Mouse (Mus musculus) CH12.LX (cell line): ENCODE data around the gene Syn3. TPM values are rescaled to one million over a fixed set of nuclear protein-coding genes. Genes with fewer than 3 reads are reported as not detected.

Experiments
- DNase-seq: peaks from one replicate; pipeline ENCODE4 v3.0.0-alpha.2; 2013; ENCODE audit errors: extremely low read depth
- H3K27ac ChIP-seq: 2 replicates; pipeline ENCODE4 v1.5.1; 2012; ENCODE audit warnings: low read depth, mild to moderate bottlenecking, control low read depth, moderate library complexity; ENCODE audit not compliant: insufficient read depth
- H3K27me3 ChIP-seq: replicated peaks from 2 replicates; pipeline ENCODE3; 2012; ENCODE audit warnings: inconsistent platforms
- H3K36me3 ChIP-seq, 2 experiments: replicated peaks in 1 of 2; 2 replicates each; pipeline versions ENCODE3 to v1.6.1; 2012; ENCODE audit warnings: inconsistent platforms in 1 of 2, low read length in 1 of 2, mild to moderate bottlenecking in 1 of 2, mixed read lengths in 1 of 2, moderate library complexity in 1 of 2; ENCODE audit not compliant: control insufficient read depth in 1 of 2, insufficient read depth in 1 of 2
- H3K4me1 ChIP-seq, 2 experiments: 2 replicates each; pipeline ENCODE4 v1.6.1; 2012; ENCODE audit warnings: inconsistent platforms in 1 of 2, moderate library complexity in 1 of 2; ENCODE audit not compliant: insufficient read depth in 2 of 2, control insufficient read depth in 1 of 2
- H3K4me2 ChIP-seq: 2 replicates; pipeline ENCODE4 v1.6.1; 2012; ENCODE audit warnings: low read depth, mild to moderate bottlenecking, control low read depth; ENCODE audit not compliant: poor library complexity, insufficient read depth, severe bottlenecking
- H3K4me3 ChIP-seq, 3 experiments: fragments of 150-350 bp in 1 of 3; sonication (generic) in 1 of 3; replicated peaks in 1 of 3; 2 replicates each; pipeline versions ENCODE3 to v1.5.1; 2011 to 2012; ENCODE audit warnings: low read depth in 2 of 3, low read length in 2 of 3, mild to moderate bottlenecking in 2 of 3, moderate library complexity in 2 of 3, control low read depth in 1 of 3, improper control_type of control experiment in 1 of 3, inconsistent platforms in 1 of 3, mixed read lengths in 1 of 3; ENCODE audit not compliant: poor library complexity in 1 of 3
- H3K79me2 ChIP-seq: replicated peaks from 2 replicates; pipeline ENCODE4 v1.6.1; 2012; ENCODE audit warnings: mild to moderate bottlenecking, moderate library complexity; ENCODE audit not compliant: control insufficient read depth, poor library complexity, insufficient read depth, severe bottlenecking; ENCODE audit errors: extremely low read depth
- H3K9ac ChIP-seq: 2 replicates; pipeline ENCODE4 v1.6.1; 2012; ENCODE audit warnings: low read depth, mild to moderate bottlenecking, control low read depth, moderate library complexity; ENCODE audit not compliant: insufficient read depth
- H3K9me3 ChIP-seq: replicated peaks from 2 replicates; pipeline ENCODE3; 2012; ENCODE audit warnings: low read length, inconsistent platforms, mixed read lengths
- BHLHE40 ChIP-seq: IDR thresholded peaks from 2 replicates; pipeline ENCODE4 v1.6.1; 2011; ENCODE audit warnings: mild to moderate bottlenecking, low read depth, low read length, improper control_type of control experiment
- CHD1 ChIP-seq: IDR thresholded peaks from 2 replicates; pipeline ENCODE4 v1.6.1; 2012; ENCODE audit warnings: low read depth, low read length, improper control_type of control experiment, inconsistent platforms
- CTCF ChIP-seq, 2 experiments: IDR thresholded peaks in 1 of 2; conservative IDR thresholded peaks in 1 of 2; 2 replicates each; pipeline ENCODE4 v1.5.1; 2011 to 2012; ENCODE audit warnings: low read depth in 2 of 2, low read length in 2 of 2, improper control_type of control experiment in 1 of 2, inconsistent platforms in 1 of 2, mild to moderate bottlenecking in 1 of 2, moderate library complexity in 1 of 2
- EP300 ChIP-seq: IDR thresholded peaks from 2 replicates; pipeline ENCODE4 v1.6.1; 2011; ENCODE audit warnings: low read length, improper control_type of control experiment
- GABPA ChIP-seq: IDR thresholded peaks from 2 replicates; pipeline ENCODE4 v1.6.1; 2012; ENCODE audit warnings: low read depth, low read length, improper control_type of control experiment, inconsistent platforms; ENCODE audit not compliant: insufficient replicate concordance
- HCFC1 ChIP-seq: IDR thresholded peaks from 2 replicates; pipeline ENCODE4 v1.6.1; 2012; ENCODE audit warnings: low read depth, mild to moderate bottlenecking, inconsistent platforms, low read length, improper control_type of control experiment
- IRF4 ChIP-seq: IDR thresholded peaks from 2 replicates; pipeline ENCODE4 v1.6.1; 2014; ENCODE audit warnings: low read depth, mild to moderate bottlenecking, inconsistent platforms, low read length, improper control_type of control experiment
- JUN ChIP-seq: IDR thresholded peaks from 2 replicates; pipeline ENCODE4 v1.6.1; 2011; ENCODE audit warnings: low read depth, mild to moderate bottlenecking, low read length, improper control_type of control experiment, moderate library complexity; ENCODE audit not compliant: insufficient read depth
- JUND ChIP-seq: conservative IDR thresholded peaks from 2 replicates; pipeline ENCODE4 v1.6.1; 2011; ENCODE audit warnings: low read depth, low read length, improper control_type of control experiment
- KAT2A ChIP-seq: IDR thresholded peaks from 2 replicates; pipeline ENCODE4 v1.6.1; 2012; ENCODE audit warnings: low read length, improper control_type of control experiment, inconsistent platforms; ENCODE audit not compliant: insufficient replicate concordance
- MAFK ChIP-seq: IDR thresholded peaks from 2 replicates; pipeline ENCODE4 v1.6.1; 2011; ENCODE audit warnings: low read length, improper control_type of control experiment; ENCODE audit not compliant: insufficient replicate concordance
- MAZ ChIP-seq: IDR thresholded peaks from 2 replicates; pipeline ENCODE4 v1.6.1; 2012; ENCODE audit warnings: low read depth, mild to moderate bottlenecking, inconsistent platforms, low read length, improper control_type of control experiment, moderate library complexity
- MXI1 ChIP-seq: IDR thresholded peaks from 2 replicates; pipeline ENCODE4 v1.6.1; 2011; ENCODE audit warnings: mild to moderate bottlenecking, low read depth, low read length, improper control_type of control experiment
- NELFE ChIP-seq: IDR thresholded peaks from 2 replicates; pipeline ENCODE4 v1.6.1; 2011; ENCODE audit warnings: low read depth, low read length, improper control_type of control experiment
- NRF1 ChIP-seq: IDR thresholded peaks from 2 replicates; pipeline ENCODE4 v1.6.1; 2014; ENCODE audit warnings: low read depth, mild to moderate bottlenecking, inconsistent platforms, low read length, improper control_type of control experiment, moderate library complexity
- PAX5 ChIP-seq: IDR thresholded peaks from 2 replicates; pipeline ENCODE4 v1.6.1; 2012; ENCODE audit warnings: low read length, inconsistent platforms, mixed read lengths
- POLR2A ChIP-seq: IDR thresholded peaks from 2 replicates; pipeline ENCODE4 v1.6.1; 2011; ENCODE audit warnings: low read depth, mild to moderate bottlenecking, improper control_type of control experiment, low read length
- RAD21 ChIP-seq: IDR thresholded peaks from 2 replicates; pipeline ENCODE4 v1.6.1; 2011; ENCODE audit warnings: low read depth, mild to moderate bottlenecking, low read length, improper control_type of control experiment, moderate library complexity
- SMC3 ChIP-seq: IDR thresholded peaks from 2 replicates; pipeline ENCODE4 v1.6.1; 2011; ENCODE audit warnings: low read depth, low read length, improper control_type of control experiment
- TBP ChIP-seq: conservative IDR thresholded peaks from 2 replicates; pipeline ENCODE4 v1.6.1; 2011; ENCODE audit warnings: low read depth, low read length, improper control_type of control experiment
- TCF12 ChIP-seq: IDR thresholded peaks from 2 replicates; pipeline ENCODE4 v1.6.1; 2014; ENCODE audit warnings: low read depth, mild to moderate bottlenecking, inconsistent platforms, low read length, improper control_type of control experiment
- UBTF ChIP-seq: IDR thresholded peaks from 2 replicates; pipeline ENCODE4 v1.6.1; 2012; ENCODE audit warnings: low read depth, mild to moderate bottlenecking, inconsistent platforms, low read length, improper control_type of control experiment, moderate library complexity
- USF2 ChIP-seq: conservative IDR thresholded peaks from 2 replicates; pipeline ENCODE4 v1.6.1; 2011; ENCODE audit warnings: low read depth, low read length, improper control_type of control experiment
- ZC3H11A ChIP-seq: IDR thresholded peaks from 2 replicates; pipeline ENCODE4 v1.6.1; 2012; ENCODE audit warnings: low read depth, mild to moderate bottlenecking, inconsistent platforms, low read length, improper control_type of control experiment
- ZMIZ1 ChIP-seq: IDR thresholded peaks from 2 replicates; pipeline ENCODE4 v1.6.1; 2012; ENCODE audit warnings: low read depth, mild to moderate bottlenecking, inconsistent platforms, low read length, improper control_type of control experiment
- ZNF384 ChIP-seq: IDR thresholded peaks from 2 replicates; pipeline ENCODE4 v1.6.1; 2012; ENCODE audit warnings: low read depth, low read length, improper control_type of control experiment, inconsistent platforms
- dilution Hi-C: fragments of 300-500 bp; cut with MboI; formaldehyde crosslinking; loops from 2 replicates; pipeline ENCODE4 v1.14.3; 2020; ENCODE audit warnings: low sequenced_read_pairs; ENCODE audit not compliant: extremely low pct_unique_long_range_greater_than_20kb, extremely low pct_ligation_motif_present
- in situ Hi-C: fragments of 300-500 bp; cut with MboI; formaldehyde crosslinking; loops from 3 replicates; pipeline ENCODE4 v1.14.3; 2019; ENCODE audit warnings: low sequenced_read_pairs, low pct_ligation_motif_present, low pct_unique_long_range_greater_than_20kb, mixed read lengths
- polyA plus RNA-seq: library from polyadenylated mRNA; unstranded; fragments of >175 nt; gene quantifications from 2 replicates; pipeline ENCODE4 v1.2.1, GENCODE M21; 2012; ENCODE audit warnings: low read depth; ENCODE audit not compliant: insufficient read length
- total RNA-seq, 2 experiments: library from RNA; depleted of rRNA; stranded (reverse); fragments of 300-350 nt in 1 of 2; fragments of >200 nt in 1 of 2; gene quantifications; 2 replicates each; pipeline ENCODE4 v1.2.3; 2012 to 2014

The Syn3 gene
- total and polyA plus RNA-seq, 3 experiments, result 2.8 to 8.9 (median 5.6) TPM

DNA sequence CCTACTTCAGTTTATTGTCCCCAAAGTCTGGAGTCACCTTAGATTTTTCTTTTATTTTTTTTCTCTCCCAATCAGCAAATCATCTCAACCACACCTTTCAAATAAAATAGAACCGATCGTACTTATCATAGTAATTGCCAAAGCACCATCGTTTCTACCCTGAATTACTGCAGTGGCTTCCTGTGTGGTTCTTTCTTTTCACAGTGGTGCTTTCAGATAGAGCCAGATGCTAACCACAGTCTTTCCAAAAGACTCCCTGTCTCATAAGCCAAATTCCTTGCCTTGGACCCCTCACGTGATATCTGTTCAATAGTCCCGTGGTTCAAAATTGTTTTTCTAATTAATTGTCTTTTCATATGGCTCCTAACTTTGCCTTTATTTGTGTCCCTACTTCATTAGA is 221.4 kb downstream of the Syn3 start:
- no peak overlapping the region for H3K27ac ChIP-seq
- no peaks in the 10 kb centered on the region for H3K9me3 ChIP-seq
- no peaks in the 10 kb centered on the region for H3K4me1 ChIP-seq
- no peak overlapping the region for H3K4me3 ChIP-seq
- in situ Hi-C loops (no loop called here), dilution Hi-C loops (no loop called here)
- H3K79me2 ChIP-seq, result no peaks in the 10 kb centered on the region
- no peaks in the 10 kb centered on the region for H3K27me3 ChIP-seq
- TF ChIP-seq MAFK, result no peak
- TF ChIP-seq BHLHE40, result no peak
- TF ChIP-seq MXI1, result no peak
- TF ChIP-seq UBTF, result no peak
- TF ChIP-seq HCFC1, result no peak
- TF ChIP-seq CTCF (conservative IDR thresholded peaks at IDR 0.05 in 1 of 2, IDR thresholded peaks at IDR 0.05 in 1 of 2; ENCODE audit: low read depth in 2 of 2, low read length in 2 of 2), result no peak
- no peak for TF ChIP-seq TCF12
- TF ChIP-seq ZC3H11A, result no peak
- TF ChIP-seq NELFE, result no peak
- no peak for TF ChIP-seq JUND
- no peak for TF ChIP-seq SMC3
- no peak for TF ChIP-seq EP300
- H3K36me3 ChIP-seq, result peaks cover 0 to 5% of the 10 kb centered on the region in 2 experiments
- no peak for DNase-seq
- H3K4me2 ChIP-seq, result no peak overlapping the region
- no peak overlapping the region for H3K9ac ChIP-seq

- H3K27me3 ChIP-seq, result no peaks in the 10 kb centered on the region
- H3K9me3 ChIP-seq, result no peaks in the 10 kb centered on the region
- in situ Hi-C loops, result no loop called here
- no peak overlapping the region for H3K9ac ChIP-seq
- TF ChIP-seq TCF12, result no peak
- no peak for TF ChIP-seq CHD1
- TF ChIP-seq NRF1, result no peak
- no peak overlapping the region for H3K4me2 ChIP-seq
- H3K36me3 ChIP-seq, result no peaks in the 10 kb centered on the region
- no peak overlapping the region for H3K27ac ChIP-seq
- no peaks in the 10 kb centered on the region for H3K4me1 ChIP-seq
- no peaks in the 10 kb centered on the region for H3K79me2 ChIP-seq
- no peak overlapping the region for H3K4me3 ChIP-seq
- no peak for DNase-seq
- dilution Hi-C loops, result no loop called here
Measured at GRCm38 (mm10) chr10:86275585-86275984, 223.1 kb downstream of the Syn3 start.

- Histone ChIP-seq H3K27ac (no peak overlapping the region), H3K27me3 (no peaks in the 10 kb centered on the region), H3K79me2 (no peaks in the 10 kb centered on the region), H3K36me3 (no peaks in the 10 kb centered on the region), H3K9ac (no peak overlapping the region), H3K4me2 (no peak overlapping the region), H3K4me1 (no peaks in the 10 kb centered on the region), H3K4me3 (no peak overlapping the region), H3K9me3 (no peaks in the 10 kb centered on the region)
- dilution Hi-C loops (no loop called here), in situ Hi-C loops (no loop called here)
- no peak for DNase-seq
- TF ChIP-seq USF2 (no peak), ZNF384 (no peak), CHD1 (no peak), RAD21 (no peak), GABPA (no peak), CTCF (conservative IDR thresholded peaks at IDR 0.05 in 1 of 2, IDR thresholded peaks at IDR 0.05 in 1 of 2; ENCODE audit: low read depth in 2 of 2, low read length in 2 of 2) (no peak), ZMIZ1 (no peak), MAFK (no peak), IRF4 (no peak), POLR2A (no peak), KAT2A (no peak), BHLHE40 (no peak), JUN (no peak), MXI1 (no peak), PAX5 (no peak), TBP (no peak), MAZ (no peak)
Measured at GRCm38 (mm10) chr10:86273410-86274191, 225.1 kb downstream of the Syn3 start.
